Mouse (Mus musculus) forelimb bud, embryonic 11.5 days (tissue): ENCODE data around the gene Chuk.

Source experiments
- DNase-seq: peaks from one replicate; pipeline ENCODE4 v3.0.0-alpha.2; 2012; ENCODE audit warnings: low read depth, low spot score

The Chuk gene

GRCm38 (mm10) chr19:44042121-44042520 is 65.2 kb downstream of the Chuk start:
- DNase-seq, result no peak

- DNase-seq, result no peak
Observed at GRCm38 (mm10) chr19:44033396-44033795, 73.9 kb downstream of the Chuk start.

- DNase-seq, result no peak
Observed at GRCm38 (mm10) chr19:44032046-44032744, 75.1 kb downstream of the Chuk start.

- no peak for DNase-seq
Observed at GRCm38 (mm10) chr19:44030024-44030423, 77.3 kb downstream of the Chuk start.

GRCm38 (mm10) chr19:44028972-44029371 is 78.3 kb downstream of the Chuk start, which contains the start of gene Cyp2c23:
Gene Cyp2c23, minus strand, starts transcription at chr19:44029208.
- DNase-seq, result no peak

GRCm38 (mm10) chr19:44026956-44027530 is 80.2 kb downstream of the Chuk start:
- no peak for DNase-seq

- DNase-seq, result no peak
Observed at GRCm38 (mm10) chr19:44024921-44025585, 82.2 kb downstream of the Chuk start.
